Mouse (Mus musculus) Patski (cell line): Measurements from ENCODE around the gene 5730522E02Rik. TPM values are rescaled to one million over a fixed set of nuclear protein-coding genes. Genes with fewer than 3 reads are reported as not detected.

Experiments
- ATAC-seq: fragments of 100-300 bp; one replicate; pipeline ENCODE4 v1.8.0; 2021
- CTCF ChIA-PET: fragments of 350-600 bp; sonication (Branson Sonifier 250); formaldehyde crosslinking; loops from one replicate; lab custom pipeline; 2022; ENCODE audit warnings: inconsistent platforms; lab: Charles Lee
- POLR2A ChIA-PET: fragments of 350-600 bp; sonication (Branson Sonifier 250); formaldehyde crosslinking; loops from one replicate; lab custom pipeline; 2022; ENCODE audit warnings: antibody characterized with exemption, inconsistent platforms; lab: Charles Lee
- DNase-seq: peaks from one replicate; pipeline ENCODE4 v3.0.0-alpha.2; 2011; ENCODE audit warnings: low read depth, low spot score
- H3K27me3 ChIP-seq: fragments of 371-371 bp; one replicate; pipeline ENCODE4 v1.5.1; 2021
- CTCF ChIP-seq: fragments of 100-300 bp; IDR thresholded peaks from one replicate; pipeline ENCODE4 v1.5.1; 2021
- in situ Hi-C: fragments of 300-500 bp; cut with MboI; formaldehyde crosslinking; loops from 3 replicates; pipeline ENCODE4 v1.11.1; 2018; ENCODE audit warnings: low pct_unique_long_range_greater_than_20kb, mixed read lengths
- polyA plus RNA-seq: library from polyadenylated mRNA; unstranded; gene quantifications from one replicate; pipeline ENCODE4 v1.2.3, GENCODE M21; 2021

5730522E02Rik gene
- polyA plus RNA-seq, 1 experiment from 2014 or later: not detected

GRCm38 (mm10) chr11:26004018-26004417 is 206.5 kb downstream of the 5730522E02Rik start:
- peaks cover 10% of the 10 kb centered on the region for H3K27me3 ChIP-seq
- ChIA-PET CTCF (no interaction called here), POLR2A (no interaction called here)
- no peak for ATAC-seq
- no peak for DNase-seq
- in situ Hi-C loops: no loop called here
- no peak for TF ChIP-seq CTCF

- CTCF ChIA-PET: no interaction called here
- in situ Hi-C loops: no loop called here
- H3K27me3 ChIP-seq: no peaks in the 10 kb centered on the region
- DNase-seq (no peak), ATAC-seq (no peak)
- no peak for TF ChIP-seq CTCF
- POLR2A ChIA-PET: no interaction called here
Observed at GRCm38 (mm10) chr11:25999738-26000137, 210.8 kb downstream of the 5730522E02Rik start.

- ATAC-seq (no peak), DNase-seq (no peak)
- in situ Hi-C loops: no loop called here
- no peaks in the 10 kb centered on the region for H3K27me3 ChIP-seq
- CTCF ChIA-PET: no interaction called here
- POLR2A ChIA-PET: no interaction called here
- TF ChIP-seq CTCF: no peak
Observed at GRCm38 (mm10) chr11:25997469-25997868, 213.1 kb downstream of the 5730522E02Rik start.

- no peak for TF ChIP-seq CTCF
- ChIA-PET CTCF (no interaction called here), POLR2A (no interaction called here)
- no peak for ATAC-seq
- no peak for DNase-seq
- peaks cover 3% of the 10 kb centered on the region for H3K27me3 ChIP-seq
- in situ Hi-C loops: no loop called here
Observed at GRCm38 (mm10) chr11:25994128-25994527, 216.4 kb downstream of the 5730522E02Rik start.

- no peak for TF ChIP-seq CTCF
- peaks cover 17% of the 10 kb centered on the region for H3K27me3 ChIP-seq
- CTCF ChIA-PET: no interaction called here
Observed at GRCm38 (mm10) chr11:25992216-25992615, 218.3 kb downstream of the 5730522E02Rik start.

GRCm38 (mm10) chr11:25978736-25979276 is 231.8 kb downstream of the 5730522E02Rik start:
- POLR2A ChIA-PET: no interaction called here
- H3K27me3 ChIP-seq: no peaks in the 10 kb centered on the region
- ATAC-seq (no peak), DNase-seq (no peak)
- TF ChIP-seq CTCF: no peak
- in situ Hi-C loops: no loop called here
- CTCF ChIA-PET: no interaction called here

More at GRCm38 (mm10) chr11:25992216-25992615, 218.3 kb downstream of the 5730522E02Rik start:
- ATAC-seq (no peak), DNase-seq (no peak)
- POLR2A ChIA-PET: no interaction called here
- in situ Hi-C loops: no loop called here

GRCm38 (mm10) chr11:25941504-25941903 is 269.1 kb downstream of the 5730522E02Rik start:
- no peak for DNase-seq
- ChIA-PET POLR2A (no interaction called here), CTCF (no interaction called here)
- in situ Hi-C loops: no loop called here
- TF ChIP-seq CTCF: no peak
- ATAC-seq: no peak
- peaks cover 4% of the 10 kb centered on the region for H3K27me3 ChIP-seq

- peaks cover 4% of the 10 kb centered on the region for H3K27me3 ChIP-seq
- in situ Hi-C loops: no loop called here
- ChIA-PET POLR2A (no interaction called here), CTCF (no interaction called here)
- TF ChIP-seq CTCF: no peak
- no peak for ATAC-seq
- no peak for DNase-seq
Observed at GRCm38 (mm10) chr11:25940716-25941294, 269.8 kb downstream of the 5730522E02Rik start.

GRCm38 (mm10) chr11:25926267-25926666 is 284.3 kb downstream of the 5730522E02Rik start:
- in situ Hi-C loops: no loop called here
- no peak for ATAC-seq
- H3K27me3 ChIP-seq: no peaks in the 10 kb centered on the region
- no peak for TF ChIP-seq CTCF
- ChIA-PET POLR2A (no interaction called here), CTCF (no interaction called here)
- DNase-seq: no peak

- POLR2A ChIA-PET: no interaction called here
- in situ Hi-C loops: no loop called here
- DNase-seq (no peak), ATAC-seq (no peak)
- CTCF ChIA-PET: no interaction called here
- no peak for TF ChIP-seq CTCF
- peaks cover 4% of the 10 kb centered on the region for H3K27me3 ChIP-seq
Observed at GRCm38 (mm10) chr11:25902321-25902720, 308.2 kb downstream of the 5730522E02Rik start.

GRCm38 (mm10) chr11:25901666-25902065 is 308.9 kb downstream of the 5730522E02Rik start:
- ChIA-PET CTCF (interaction anchor here (1.1 kb wide), 1 partner anchor 20 kb away, joined by 4 read pairs; no protein-coding TSS in a partner anchor), POLR2A (no interaction called here)
- ATAC-seq (no peak), DNase-seq (no peak)
- no peak for TF ChIP-seq CTCF
- in situ Hi-C loops: no loop called here
- H3K27me3 ChIP-seq: peaks cover 4% of the 10 kb centered on the region
